Mouse (Mus musculus): Measurements from ENCODE around the gene Marcksl1. TPM values are rescaled to one million over a fixed set of nuclear protein-coding genes. Genes with fewer than 3 reads are reported as not detected.

Marcksl1 gene
- polyA plus RNA-seq, 1 experiment from 2014 or later: 382 TPM

DNA sequence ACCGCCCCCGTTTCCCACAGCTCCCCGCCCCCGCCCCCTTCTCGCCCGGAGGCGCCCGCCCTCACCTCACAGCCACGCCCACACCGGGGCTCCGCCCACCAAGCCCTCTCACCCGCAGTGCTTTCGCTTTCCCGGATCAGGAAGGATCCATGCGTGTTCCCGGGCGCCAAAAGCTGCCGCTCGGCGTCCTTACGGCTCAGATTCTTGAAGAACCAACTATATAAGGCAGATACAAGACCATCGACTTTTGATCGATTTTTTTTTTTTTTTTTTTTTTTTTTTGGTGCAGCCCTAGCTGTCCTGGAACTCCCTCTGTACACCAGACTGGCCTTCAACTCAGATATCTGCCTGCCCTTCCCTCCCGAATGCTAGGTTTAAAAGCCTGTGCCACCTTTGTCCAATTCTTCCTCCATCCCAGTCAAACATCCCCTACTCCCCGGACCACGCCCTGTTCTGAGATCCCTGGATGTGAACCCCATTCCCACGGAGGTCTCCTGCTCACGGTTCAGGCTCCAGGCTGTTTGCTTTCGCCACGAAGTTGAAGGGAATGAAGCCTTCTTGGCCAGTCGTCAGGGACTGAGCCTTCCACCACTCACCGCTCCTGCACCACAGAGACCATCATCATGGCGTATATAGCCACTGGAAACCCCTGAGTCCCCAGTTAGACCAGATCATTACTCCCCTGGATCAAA lies 43.3 kb downstream of the Marcksl1 start:
- peak; percentile 89 for DNase-seq (ENCODE audit: low spot score)

DNA sequence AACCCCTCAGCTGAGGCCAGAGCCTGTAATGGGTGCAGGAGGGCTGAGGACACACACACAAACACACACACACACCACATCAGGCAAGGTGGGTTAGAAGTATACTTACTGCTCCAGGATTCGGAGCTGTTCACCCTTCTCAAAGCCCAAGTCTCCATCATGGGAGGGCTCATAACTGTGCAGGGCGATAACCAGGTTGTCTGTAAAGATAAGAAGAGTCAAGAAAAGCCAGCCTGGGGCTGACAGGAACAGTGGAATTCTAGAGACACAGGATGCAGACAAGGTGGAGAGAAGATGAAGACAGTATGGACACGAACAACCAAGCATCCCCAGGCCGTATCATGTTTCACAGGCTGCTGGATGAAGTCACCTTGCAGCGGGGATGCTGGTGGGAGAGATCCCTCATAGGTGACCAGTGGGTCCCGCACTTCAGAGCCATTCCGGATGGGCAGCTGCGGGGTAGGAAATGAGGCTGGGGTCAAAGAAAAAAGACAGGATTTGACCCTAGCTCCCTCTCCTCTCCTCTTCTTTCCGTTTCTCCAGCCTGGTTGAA lies 44.0 kb downstream of the Marcksl1 start:
- DNase-seq (ENCODE audit: low spot score): peak; percentile 33

- DNase-seq (ENCODE audit: low spot score): peak; percentile 96
These were observed 45.1 kb downstream of the Marcksl1 start for GRCm38 (mm10) chr4:129558321-129558955.

GRCm38 (mm10) chr4:129561184-129561583 lies 47.8 kb downstream of the Marcksl1 start:
- no peak for DNase-seq (ENCODE audit: low spot score)

DNA sequence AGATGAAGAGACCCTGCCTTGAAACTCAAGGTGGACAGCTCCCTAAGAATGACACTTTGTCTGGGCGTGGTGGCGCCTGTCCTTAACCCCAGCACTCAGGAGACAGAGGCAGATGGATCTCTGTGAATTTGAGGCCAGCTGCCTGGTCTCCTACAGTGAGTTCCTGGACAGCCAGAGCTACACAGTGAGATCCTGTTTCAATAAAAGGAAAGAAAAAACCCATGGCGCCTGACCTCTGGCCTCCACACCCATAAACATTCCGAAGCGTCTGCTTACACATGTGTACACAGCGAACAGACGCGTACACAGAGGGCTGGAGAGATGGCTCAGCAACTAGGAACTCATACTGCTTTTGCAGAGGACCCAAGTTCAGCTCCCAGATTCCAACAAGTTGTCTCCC lies 50.3 kb downstream of the Marcksl1 start:
- no peak for DNase-seq (ENCODE audit: low spot score)

DNA sequence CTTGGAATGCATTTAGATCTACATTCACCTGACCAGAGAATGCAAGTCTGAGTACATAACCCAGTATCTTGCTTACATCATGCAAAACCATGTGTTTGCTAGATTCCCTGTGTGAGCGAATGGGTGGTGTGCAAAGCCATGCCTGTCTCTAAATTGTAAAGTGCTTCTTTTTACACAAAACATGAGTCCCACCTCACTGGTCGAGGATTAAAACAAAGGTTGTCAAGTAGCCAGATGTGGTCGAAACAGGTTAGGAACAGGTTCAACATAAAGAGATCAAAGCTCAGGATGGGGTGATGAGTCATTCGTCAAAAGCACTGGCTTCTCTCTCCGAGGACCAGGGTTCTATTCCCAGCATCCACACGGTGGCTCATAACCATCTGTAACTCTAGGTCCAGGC lies 51.8 kb downstream of the Marcksl1 start:
- no peak for DNase-seq (ENCODE audit: low spot score)

Small RNAs within 50 kb of the gene (microRNA-seq; reads per million reads assigned to microRNA genes)
- not detected for gene Mir8119 (ENCODE audit: borderline number of aligned reads)

Other genes with a start within 250 kb of the Marcksl1 start
- 0.31 and 0.35 TPM in 2 replicates for gene Sync, start 226.0 kb upstream of the Marcksl1 start, polyA plus RNA-seq (2015; fragmentation: Nextera tagmentation; extraction: Ambion mirVana)
- gene Rbbp4, start 178.2 kb upstream of the Marcksl1 start, polyA plus RNA-seq (2015; fragmentation: Nextera tagmentation; extraction: Ambion mirVana): 504 and 513 TPM in 2 replicates
- gene Zbtb8os, start 177.9 kb upstream of the Marcksl1 start, polyA plus RNA-seq (2015; fragmentation: Nextera tagmentation; extraction: Ambion mirVana): 87.7 and 96.2 TPM in 2 replicates
- gene Zbtb8a, start 135.5 kb upstream of the Marcksl1 start, polyA plus RNA-seq (2015; fragmentation: Nextera tagmentation; extraction: Ambion mirVana): 6.0 and 6.6 TPM in 2 replicates
- 1.7 and 1.8 TPM in 2 replicates for gene Zbtb8b, start 72.7 kb upstream of the Marcksl1 start, polyA plus RNA-seq (2015; fragmentation: Nextera tagmentation; extraction: Ambion mirVana)
- gene Bsdc1, start 52.0 kb upstream of the Marcksl1 start, polyA plus RNA-seq (2015; fragmentation: Nextera tagmentation; extraction: Ambion mirVana): 18.4 and 19.1 TPM in 2 replicates
- 0.09 TPM in 1 of 2 replicates, not detected in the other for gene Tssk3, start 22.6 kb upstream of the Marcksl1 start, polyA plus RNA-seq (2015; fragmentation: Nextera tagmentation; extraction: Ambion mirVana)
- gene Fam229a, start 22.4 kb upstream of the Marcksl1 start, polyA plus RNA-seq (2015; fragmentation: Nextera tagmentation; extraction: Ambion mirVana): 0.62 TPM in 1 of 2 replicates, not detected in the other
- gene Hdac1, start 29.1 kb downstream of the Marcksl1 start, polyA plus RNA-seq (2015; fragmentation: Nextera tagmentation; extraction: Ambion mirVana): 310 and 317 TPM in 2 replicates
- 1,471 and 1,532 TPM in 2 replicates for gene Lck, start 60.1 kb downstream of the Marcksl1 start, polyA plus RNA-seq (2015; fragmentation: Nextera tagmentation; extraction: Ambion mirVana)
- 2.6 and 3.7 TPM in 2 replicates for gene Fam167b, start 65.0 kb downstream of the Marcksl1 start, polyA plus RNA-seq (2015; fragmentation: Nextera tagmentation; extraction: Ambion mirVana)
- gene Eif3i, start 87.1 kb downstream of the Marcksl1 start, polyA plus RNA-seq (2015; fragmentation: Nextera tagmentation; extraction: Ambion mirVana): 325 and 333 TPM in 2 replicates
- 190 and 230 TPM in 2 replicates for gene Tmem234, start 87.1 kb downstream of the Marcksl1 start, polyA plus RNA-seq (2015; fragmentation: Nextera tagmentation; extraction: Ambion mirVana)
- gene Dcdc2b, start 100.7 kb downstream of the Marcksl1 start, polyA plus RNA-seq (2015; fragmentation: Nextera tagmentation; extraction: Ambion mirVana): 3.0 and 3.3 TPM in 2 replicates
- 39.5 and 40.6 TPM in 2 replicates for gene Iqcc, start 105.5 kb downstream of the Marcksl1 start, polyA plus RNA-seq (2015; fragmentation: Nextera tagmentation; extraction: Ambion mirVana)
- gene Ccdc28b, start 110.4 kb downstream of the Marcksl1 start, polyA plus RNA-seq (2015; fragmentation: Nextera tagmentation; extraction: Ambion mirVana): 81.7 and 87.2 TPM in 2 replicates
- 57.4 and 64.5 TPM in 2 replicates for gene Txlna, start 127.5 kb downstream of the Marcksl1 start, polyA plus RNA-seq (2015; fragmentation: Nextera tagmentation; extraction: Ambion mirVana)
- gene Kpna6, start 159.2 kb downstream of the Marcksl1 start, polyA plus RNA-seq (2015; fragmentation: Nextera tagmentation; extraction: Ambion mirVana): 8.9 and 11.6 TPM in 2 replicates
- 7.7 and 9.2 TPM in 2 replicates for gene Tmem39b, start 183.3 kb downstream of the Marcksl1 start, polyA plus RNA-seq (2015; fragmentation: Nextera tagmentation; extraction: Ambion mirVana)
- gene Khdrbs1, start 228.7 kb downstream of the Marcksl1 start, polyA plus RNA-seq (2015; fragmentation: Nextera tagmentation; extraction: Ambion mirVana): 127 and 145 TPM in 2 replicates

All from thymus, postnatal 0 days (tissue).